Mouse (Mus musculus): Measurements from ENCODE around the gene Samhd1. TPM values are rescaled to one million over a fixed set of nuclear protein-coding genes. Genes with fewer than 3 reads are reported as not detected.
A peak's percentile ranks its signal among the peaks of the same experiment; 100 is the strongest.

Samhd1 gene
- total and polyA plus RNA-seq, 2 experiments from 2014 or later, result 11.9 to 12.7 TPM

- H3K4me2 ChIP-seq (ENCODE audit: low read depth, low read length), result no peak overlapping the region
- no peak overlapping the region for H3K27ac ChIP-seq
- 84% methylated on average over 14 of the region's 14 CpGs for WGBS
- no peak overlapping the region for H3K9ac ChIP-seq (replicated peaks; ENCODE audit: low read length)
- peaks cover 6% of the 10 kb centered on the region; the same call in 1 of the 2 replicates for H3K4me1 ChIP-seq (ENCODE audit: insufficient read depth, low read length)
- H3K9me3 ChIP-seq (ENCODE audit: low read length), result no peaks in the 10 kb centered on the region
- H3K27me3 ChIP-seq (ENCODE audit: insufficient read depth, low read length), result no peaks in the 10 kb centered on the region
- ATAC-seq (no peak), DNase-seq (ENCODE audit: low spot score) (no peak)
- H3K36me3 ChIP-seq (ENCODE audit: insufficient read depth, low read length), result no peaks in the 10 kb centered on the region
- no peak overlapping the region for H3K4me3 ChIP-seq (ENCODE audit: low read length)
- no peak for TF ChIP-seq CTCF (IDR thresholded peaks at IDR 0.05; ENCODE audit: low read depth)
Measured at GRCm38 (mm10) chr2:157087536-157088317, 47.3 kb downstream of the Samhd1 start.

- Histone ChIP-seq H3K36me3 (ENCODE audit: insufficient read depth, low read length) (no peaks in the 10 kb centered on the region), H3K4me2 (ENCODE audit: low read depth, low read length) (no peak within 1 kb of the TSS), H3K27ac (no peak within 1 kb of the TSS), H3K9ac (replicated peaks; ENCODE audit: low read length) (no peak within 1 kb of the TSS), H3K4me3 (ENCODE audit: low read length) (no peak within 1 kb of the TSS), H3K4me1 (ENCODE audit: insufficient read depth, low read length) (peaks cover 5% of the 10 kb centered on the region; the same call in 1 of the 2 replicates), H3K27me3 (ENCODE audit: insufficient read depth, low read length) (no peaks in the 10 kb centered on the region), H3K9me3 (ENCODE audit: low read length) (no peaks in the 10 kb centered on the region)
- DNase-seq (ENCODE audit: low spot score) (no peak), ATAC-seq (no peak)
- 83% methylated on average over 8 of the region's 8 CpGs for WGBS
- TF ChIP-seq CTCF (IDR thresholded peaks at IDR 0.05; ENCODE audit: low read depth), result no peak
Measured at GRCm38 (mm10) chr2:157086796-157087195, 48.3 kb downstream of the Samhd1 start, which contains the start of gene Tldc2. TSS of gene Tldc2 (plus strand) at chr2:157087055.

- 87% methylated on average over 7 of the region's 7 CpGs for WGBS
- H3K9ac ChIP-seq (replicated peaks; ENCODE audit: low read length), result no peak overlapping the region
- H3K36me3 ChIP-seq (ENCODE audit: insufficient read depth, low read length), result no peaks in the 10 kb centered on the region
- no peak overlapping the region for H3K4me3 ChIP-seq (ENCODE audit: low read length)
- DNase-seq (ENCODE audit: low spot score), result no peak
- no peaks in the 10 kb centered on the region for H3K4me1 ChIP-seq (ENCODE audit: insufficient read depth, low read length)
- no peak overlapping the region for H3K27ac ChIP-seq
- H3K4me2 ChIP-seq (ENCODE audit: low read depth, low read length), result no peak overlapping the region
- ATAC-seq, result no peak
- H3K27me3 ChIP-seq (ENCODE audit: insufficient read depth, low read length), result no peaks in the 10 kb centered on the region
- H3K9me3 ChIP-seq (ENCODE audit: low read length), result no peaks in the 10 kb centered on the region
- TF ChIP-seq CTCF (IDR thresholded peaks at IDR 0.05; ENCODE audit: low read depth), result no peak
Measured at GRCm38 (mm10) chr2:157084831-157085585, 50.1 kb downstream of the Samhd1 start.

GRCm38 (mm10) chr2:157081960-157082359 lies 53.1 kb downstream of the Samhd1 start:
- no peak for TF ChIP-seq CTCF (IDR thresholded peaks at IDR 0.05; ENCODE audit: low read depth)

GRCm38 (mm10) chr2:157081331-157081730 lies 53.7 kb downstream of the Samhd1 start:
- H3K9me3 ChIP-seq (ENCODE audit: low read length), result no peaks in the 10 kb centered on the region
- H3K4me2 ChIP-seq (ENCODE audit: low read depth, low read length), result no peak overlapping the region
- DNase-seq (ENCODE audit: low spot score), result no peak
- H3K27me3 ChIP-seq (ENCODE audit: insufficient read depth, low read length), result no peaks in the 10 kb centered on the region
- no peak overlapping the region for H3K9ac ChIP-seq (replicated peaks; ENCODE audit: low read length)
- no peak for ATAC-seq
- peaks cover 11% of the 10 kb centered on the region for H3K4me1 ChIP-seq (ENCODE audit: insufficient read depth, low read length)
- TF ChIP-seq CTCF (IDR thresholded peaks at IDR 0.05; ENCODE audit: low read depth), result no peak
- H3K27ac ChIP-seq, result no peak overlapping the region
- H3K36me3 ChIP-seq (ENCODE audit: insufficient read depth, low read length), result no peaks in the 10 kb centered on the region
- 93% methylated on average over 8 of the region's 8 CpGs for WGBS
- no peak overlapping the region for H3K4me3 ChIP-seq (ENCODE audit: low read length)

More at GRCm38 (mm10) chr2:157081960-157082359, 53.1 kb downstream of the Samhd1 start:
- Histone ChIP-seq H3K9ac (replicated peaks; ENCODE audit: low read length) (no peak overlapping the region), H3K4me2 (ENCODE audit: low read depth, low read length) (no peak overlapping the region), H3K4me1 (ENCODE audit: insufficient read depth, low read length) (peaks cover 4% of the 10 kb centered on the region), H3K36me3 (ENCODE audit: insufficient read depth, low read length) (no peaks in the 10 kb centered on the region), H3K27ac (no peak overlapping the region), H3K27me3 (ENCODE audit: insufficient read depth, low read length) (no peaks in the 10 kb centered on the region), H3K4me3 (ENCODE audit: low read length) (no peak overlapping the region), H3K9me3 (ENCODE audit: low read length) (no peaks in the 10 kb centered on the region)
- DNase-seq (ENCODE audit: low spot score), result no peak
- no peak for ATAC-seq
- WGBS, result 32% methylated on average over 7 of the region's 7 CpGs

- Histone ChIP-seq H3K27ac (peak overlapping the region; percentile 98), H3K9me3 (ENCODE audit: low read length) (no peaks in the 10 kb centered on the region), H3K4me2 (ENCODE audit: low read depth, low read length) (peak overlapping the region; percentile 87), H3K4me1 (ENCODE audit: insufficient read depth, low read length) (peaks cover 27% of the 10 kb centered on the region), H3K4me3 (ENCODE audit: low read length) (peak overlapping the region; percentile 77), H3K36me3 (ENCODE audit: insufficient read depth, low read length) (no peaks in the 10 kb centered on the region), H3K9ac (replicated peaks; ENCODE audit: low read length) (peak overlapping the region; percentile 99), H3K27me3 (ENCODE audit: insufficient read depth, low read length) (no peaks in the 10 kb centered on the region)
- TF ChIP-seq CTCF (IDR thresholded peaks at IDR 0.05; ENCODE audit: low read depth), result no peak
- ATAC-seq, result no peak
- no peak for DNase-seq (ENCODE audit: low spot score)
- WGBS, result 5% methylated on average over 16 of the region's 16 CpGs
Measured at GRCm38 (mm10) chr2:157079701-157080180, 55.3 kb downstream of the Samhd1 start.

Measured in hindbrain, postnatal 0 days (tissue).